Mouse (Mus musculus) embryo, embryonic 10 days (tissue): ENCODE data around the gene Btbd35f6.
"Not testable (repeated sequence)": the region's sequence is repeated elsewhere in the genome, so short reads cannot be mapped to it uniquely, and the experiment has no call there.

ENCODE experiments used
- DNase-seq: peaks from one replicate; pipeline ENCODE4 v3.0.0-alpha.2; 2015; ENCODE audit warnings: low spot score

Btbd35f6 gene

GRCm38 (mm10) chrX:33956440-33956839, at the start of gene Btbd35f6:
Gene Btbd35f6 (minus strand): TSS chrX:33956540.
- not testable (repeated sequence) for DNase-seq

- not testable (repeated sequence) for DNase-seq
Measured at GRCm38 (mm10) chrX:33986716-33987115, 30.4 kb upstream of the Btbd35f6 start, which contains the start of gene Gm21870. Gene Gm21870 (minus strand): TSS chrX:33986816.

GRCm38 (mm10) chrX:33930216-33930615, 26.1 kb downstream of the Btbd35f6 start:
- DNase-seq: not testable (repeated sequence)

GRCm38 (mm10) chrX:33928225-33928624, 28.1 kb downstream of the Btbd35f6 start:
- not testable (repeated sequence) for DNase-seq

GRCm38 (mm10) chrX:33926344-33926743, 30.0 kb downstream of the Btbd35f6 start:
- DNase-seq: not testable (repeated sequence)

- not testable (repeated sequence) for DNase-seq
Measured at GRCm38 (mm10) chrX:33925420-33925819, 30.9 kb downstream of the Btbd35f6 start.
